Mouse (Mus musculus): Measurements from ENCODE around the gene P2rx5. TPM values are rescaled to one million over a fixed set of nuclear protein-coding genes. Genes with fewer than 3 reads are reported as not detected.

P2rx5 gene
- polyA plus RNA-seq (2015; fragmentation: Nextera tagmentation; extraction: Ambion mirVana) = 0.70 and 0.89 TPM in 2 replicates

- ATAC-seq (ENCODE audit: low FRiP score, low read depth) = peak; percentile 34; the same call in 1 of the 2 replicates
- 2% methylated on average over 49 of the region's 49 CpGs for WGBS
These were observed at the start of gene P2rx5 for GRCm38 (mm10) chr11:73159957-73160810. Gene P2rx5, plus strand, starts transcription at chr11:73160421.

GRCm38 (mm10) chr11:73111414-73111813 lies 48.8 kb upstream of the P2rx5 start:
- H3K9ac ChIP-seq = no peak overlapping the region
- no peaks in the 10 kb centered on the region for H3K27me3 ChIP-seq
- H3K9me3 ChIP-seq = no peaks in the 10 kb centered on the region
- WGBS = 67% methylated on average over 6 of the region's 6 CpGs
- no peaks in the 10 kb centered on the region for H3K4me1 ChIP-seq
- H3K27ac ChIP-seq = no peak overlapping the region
- no peak overlapping the region for H3K4me3 ChIP-seq
- H3K4me2 ChIP-seq (replicated peaks) = no peak overlapping the region
- H3K36me3 ChIP-seq = no peaks in the 10 kb centered on the region
- no peak for ATAC-seq (ENCODE audit: low FRiP score, low read depth)

More at GRCm38 (mm10) chr11:73159957-73160810, at the start of gene P2rx5:
- H3K9ac ChIP-seq = peak within 1 kb of the TSS; percentile 66
- peaks cover 51% of the 10 kb centered on the region for H3K27me3 ChIP-seq
- H3K4me1 ChIP-seq = peaks cover 13% of the 10 kb centered on the region
- H3K27ac ChIP-seq = no peak within 1 kb of the TSS
- peak within 1 kb of the TSS; percentile 82 for H3K4me2 ChIP-seq (replicated peaks)
- no peaks in the 10 kb centered on the region for H3K9me3 ChIP-seq
- H3K36me3 ChIP-seq = no peaks in the 10 kb centered on the region
- H3K4me3 ChIP-seq = peak within 1 kb of the TSS; percentile 48

GRCm38 (mm10) chr11:73126495-73126894 lies 33.7 kb upstream of the P2rx5 start:
- Histone ChIP-seq H3K4me2 (replicated peaks) (no peak overlapping the region), H3K27me3 (no peaks in the 10 kb centered on the region), H3K4me1 (no peaks in the 10 kb centered on the region), H3K36me3 (peaks cover 20% of the 10 kb centered on the region; the same call in 1 of the 2 replicates), H3K27ac (no peak overlapping the region), H3K9ac (no peak overlapping the region), H3K9me3 (no peaks in the 10 kb centered on the region), H3K4me3 (no peak overlapping the region)
- 92% methylated on average over 6 of the region's 6 CpGs for WGBS
- ATAC-seq (ENCODE audit: low FRiP score, low read depth) = no peak

GRCm38 (mm10) chr11:73131020-73131419 lies 29.2 kb upstream of the P2rx5 start:
- Histone ChIP-seq H3K27ac (no peak overlapping the region), H3K4me3 (no peak overlapping the region), H3K4me1 (peaks cover 24% of the 10 kb centered on the region), H3K9ac (no peak overlapping the region), H3K4me2 (replicated peaks) (no peak overlapping the region), H3K27me3 (no peaks in the 10 kb centered on the region), H3K9me3 (0 out of 2 replicates have a peak, but pooled peaks cover 3% of the 10 kb centered on the region), H3K36me3 (peaks cover 37% of the 10 kb centered on the region)
- WGBS = 78% methylated on average over 7 of the region's 7 CpGs
- ATAC-seq (ENCODE audit: low FRiP score, low read depth) = no peak

- Histone ChIP-seq H3K4me1 (peaks cover 40% of the 10 kb centered on the region), H3K9ac (no peak overlapping the region), H3K36me3 (peaks cover 32% of the 10 kb centered on the region), H3K4me3 (no peak overlapping the region), H3K27ac (no peak overlapping the region), H3K27me3 (no peaks in the 10 kb centered on the region), H3K9me3 (0 out of 2 replicates have a peak, but pooled peaks cover 3% of the 10 kb centered on the region), H3K4me2 (replicated peaks) (no peak overlapping the region)
- no peak for ATAC-seq (ENCODE audit: low FRiP score, low read depth)
- 96% methylated on average over 6 of the region's 6 CpGs for WGBS
These were observed 27.2 kb upstream of the P2rx5 start for GRCm38 (mm10) chr11:73132999-73133398.

GRCm38 (mm10) chr11:73134222-73134621 lies 26.0 kb upstream of the P2rx5 start:
- no peak for ATAC-seq (ENCODE audit: low FRiP score, low read depth)
- WGBS = 42% methylated on average over 5 of the region's 5 CpGs
- Histone ChIP-seq H3K27ac (no peak overlapping the region), H3K4me1 (peaks cover 40% of the 10 kb centered on the region), H3K9ac (no peak overlapping the region), H3K4me2 (replicated peaks) (peak overlapping the region; percentile 46), H3K9me3 (0 out of 2 replicates have a peak, but pooled peaks cover 3% of the 10 kb centered on the region), H3K36me3 (peaks cover 31% of the 10 kb centered on the region), H3K4me3 (peak overlapping the region; percentile 15; the same call in 1 of the 2 replicates), H3K27me3 (no peaks in the 10 kb centered on the region)

GRCm38 (mm10) chr11:73136587-73136986 lies 23.6 kb upstream of the P2rx5 start:
- 78% methylated on average over 6 of the region's 6 CpGs for WGBS
- H3K27ac ChIP-seq = no peak overlapping the region
- 0 out of 2 replicates have a peak, but pooled peaks cover 3% of the 10 kb centered on the region for H3K9me3 ChIP-seq
- H3K4me3 ChIP-seq = peak overlapping the region; percentile 89
- ATAC-seq (ENCODE audit: low FRiP score, low read depth) = no peak
- peak overlapping the region; percentile 85; the same call in 1 of the 2 replicates for H3K9ac ChIP-seq
- no peaks in the 10 kb centered on the region for H3K27me3 ChIP-seq
- peaks cover 40% of the 10 kb centered on the region for H3K4me1 ChIP-seq
- peak overlapping the region; percentile 83 for H3K4me2 ChIP-seq (replicated peaks)
- peaks cover 21% of the 10 kb centered on the region for H3K36me3 ChIP-seq

GRCm38 (mm10) chr11:73137116-73137515 lies 23.1 kb upstream of the P2rx5 start:
- Histone ChIP-seq H3K4me3 (peak overlapping the region; percentile 89), H3K4me2 (replicated peaks) (peak overlapping the region; percentile 83), H3K4me1 (peaks cover 40% of the 10 kb centered on the region), H3K36me3 (peaks cover 18% of the 10 kb centered on the region), H3K27me3 (no peaks in the 10 kb centered on the region), H3K27ac (no peak overlapping the region), H3K9ac (peak overlapping the region; percentile 85), H3K9me3 (0 out of 2 replicates have a peak, but pooled peaks cover 3% of the 10 kb centered on the region)
- 39% methylated on average over 11 of the region's 11 CpGs for WGBS
- no peak for ATAC-seq (ENCODE audit: low FRiP score, low read depth)

- H3K36me3 ChIP-seq = peaks cover 11% of the 10 kb centered on the region
- no peak within 1 kb of the TSS for H3K27ac ChIP-seq
- peak within 1 kb of the TSS; percentile 85 for H3K9ac ChIP-seq
- peaks cover 40% of the 10 kb centered on the region for H3K4me1 ChIP-seq
- H3K4me2 ChIP-seq (replicated peaks) = peak within 1 kb of the TSS; percentile 83
- peak within 1 kb of the TSS; percentile 89 for H3K4me3 ChIP-seq
- H3K27me3 ChIP-seq = no peaks in the 10 kb centered on the region
- peak; percentile 91 for ATAC-seq (ENCODE audit: low FRiP score, low read depth)
- under 1% methylated on average over 81 of the region's 84 CpGs for WGBS
- 0 out of 2 replicates have a peak, but pooled peaks cover under 1% of the 10 kb centered on the region for H3K9me3 ChIP-seq
These were observed 22.4 kb upstream of the P2rx5 start, which contains the start of gene Haspin for GRCm38 (mm10) chr11:73137591-73138501. Gene Haspin, minus strand, starts transcription at chr11:73138294.

GRCm38 (mm10) chr11:73144261-73144681 lies 15.9 kb upstream of the P2rx5 start:
- no peaks in the 10 kb centered on the region for H3K9me3 ChIP-seq
- H3K4me3 ChIP-seq = no peak overlapping the region
- ATAC-seq (ENCODE audit: low FRiP score, low read depth) = no peak
- no peak overlapping the region for H3K4me2 ChIP-seq (replicated peaks)
- 69% methylated on average over 1 of the region's 1 CpGs for WGBS
- H3K27me3 ChIP-seq = no peaks in the 10 kb centered on the region
- H3K36me3 ChIP-seq = no peaks in the 10 kb centered on the region
- H3K9ac ChIP-seq = no peak overlapping the region
- no peaks in the 10 kb centered on the region for H3K4me1 ChIP-seq
- no peak overlapping the region for H3K27ac ChIP-seq

- no peak overlapping the region for H3K4me2 ChIP-seq (replicated peaks)
- no peaks in the 10 kb centered on the region for H3K36me3 ChIP-seq
- WGBS = 58% methylated on average over 11 of the region's 11 CpGs
- no peak overlapping the region for H3K4me3 ChIP-seq
- no peak overlapping the region for H3K27ac ChIP-seq
- no peaks in the 10 kb centered on the region for H3K4me1 ChIP-seq
- 0 out of 2 replicates have a peak overlapping the region, but pooled peaks have one; percentile 2 for H3K9ac ChIP-seq
- H3K9me3 ChIP-seq = no peaks in the 10 kb centered on the region
- no peaks in the 10 kb centered on the region for H3K27me3 ChIP-seq
- no peak for ATAC-seq (ENCODE audit: low FRiP score, low read depth)
These were observed 13.9 kb upstream of the P2rx5 start for GRCm38 (mm10) chr11:73146026-73146974.
